Mouse (Mus musculus): ENCODE measurements around the gene Sema5a.

The Sema5a gene

GRCm38 (mm10) chr15:32311287-32311686, 66.7 kb downstream of the Sema5a start:
- DNase-seq, result no peak

GRCm38 (mm10) chr15:32317074-32317473, 72.5 kb downstream of the Sema5a start:
- DNase-seq, result no peak

- DNase-seq, result no peak
Observed at GRCm38 (mm10) chr15:32320739-32321138, 76.1 kb downstream of the Sema5a start.

GRCm38 (mm10) chr15:32322455-32323220, 78.0 kb downstream of the Sema5a start:
- DNase-seq, result no peak

GRCm38 (mm10) chr15:32323224-32323623, 78.6 kb downstream of the Sema5a start:
- no peak for DNase-seq

GRCm38 (mm10) chr15:32324105-32324504, 79.5 kb downstream of the Sema5a start:
- peak; percentile 62 for DNase-seq

- no peak for DNase-seq
Observed at GRCm38 (mm10) chr15:32328370-32329004, 83.9 kb downstream of the Sema5a start.

GRCm38 (mm10) chr15:32329670-32330330, 85.2 kb downstream of the Sema5a start:
- DNase-seq, result no peak

- DNase-seq, result no peak
Observed at GRCm38 (mm10) chr15:32330427-32330826, 85.8 kb downstream of the Sema5a start.

- DNase-seq, result no peak
Observed at GRCm38 (mm10) chr15:32331037-32331436, 86.4 kb downstream of the Sema5a start.

GRCm38 (mm10) chr15:32333456-32333855, 88.8 kb downstream of the Sema5a start:
- DNase-seq, result no peak

GRCm38 (mm10) chr15:32337810-32338209, 93.2 kb downstream of the Sema5a start:
- no peak for DNase-seq

GRCm38 (mm10) chr15:32338721-32339290, 94.2 kb downstream of the Sema5a start:
- no peak for DNase-seq

- no peak for DNase-seq
Observed at GRCm38 (mm10) chr15:32339426-32339825, 94.8 kb downstream of the Sema5a start.

- DNase-seq, result no peak
Observed at GRCm38 (mm10) chr15:32341423-32341822, 96.8 kb downstream of the Sema5a start.

- DNase-seq, result no peak
Observed at GRCm38 (mm10) chr15:32343544-32343943, 98.9 kb downstream of the Sema5a start.

- DNase-seq, result no peak
Observed at GRCm38 (mm10) chr15:32347315-32347714, 102.7 kb downstream of the Sema5a start.

GRCm38 (mm10) chr15:32349276-32349675, 104.7 kb downstream of the Sema5a start:
- DNase-seq, result peak; percentile 37

- DNase-seq, result no peak
Observed at GRCm38 (mm10) chr15:32352995-32353394, 108.4 kb downstream of the Sema5a start.

- DNase-seq, result no peak
Observed at GRCm38 (mm10) chr15:32353513-32353912, 108.9 kb downstream of the Sema5a start.

- no peak for DNase-seq
Observed at GRCm38 (mm10) chr15:32356805-32357204, 112.2 kb downstream of the Sema5a start.

GRCm38 (mm10) chr15:32367841-32368240, 123.2 kb downstream of the Sema5a start:
- DNase-seq, result no peak

GRCm38 (mm10) chr15:32370914-32371313, 126.3 kb downstream of the Sema5a start:
- no peak for DNase-seq

GRCm38 (mm10) chr15:32371385-32371784, 126.8 kb downstream of the Sema5a start:
- DNase-seq, result no peak
